Mouse (Mus musculus) small intestine, adult 2 months (tissue): ENCODE data around the gene Rbms3. TPM values are rescaled to one million over a fixed set of nuclear protein-coding genes. Genes with fewer than 3 reads are reported as not detected.

Experiments
- H3K27ac ChIP-seq: fragments of 200-500 bp; 2 replicates; pipeline ENCODE4 v1.5.1; 2012; ENCODE audit warnings: low read depth, low read length, control low read depth, inconsistent platforms; ENCODE audit not compliant: insufficient read depth
- H3K27me3 ChIP-seq: fragments of 200-500 bp; 2 replicates; pipeline ENCODE4 v1.6.1; 2012; ENCODE audit warnings: mild to moderate bottlenecking, moderate library complexity, low read length, inconsistent platforms; ENCODE audit not compliant: control insufficient read depth, insufficient read depth
- H3K36me3 ChIP-seq: fragments of 200-500 bp; 2 replicates; pipeline ENCODE4 v1.6.1; 2012; ENCODE audit warnings: mild to moderate bottlenecking, low read length, control low read depth, inconsistent platforms; ENCODE audit not compliant: control insufficient read depth, insufficient read depth
- H3K4me1 ChIP-seq: fragments of 200-500 bp; 2 replicates; pipeline ENCODE4 v1.6.1; 2012; ENCODE audit warnings: low read length, inconsistent platforms, mixed read lengths; ENCODE audit not compliant: control insufficient read depth, insufficient read depth, insufficient read length
- H3K4me3 ChIP-seq: fragments of 200-500 bp; 2 replicates; pipeline ENCODE4 v1.5.1; 2012; ENCODE audit warnings: low read depth, mild to moderate bottlenecking, control low read depth, inconsistent platforms, low read length, moderate library complexity
- CTCF ChIP-seq: fragments of 200-500 bp; IDR thresholded peaks from 2 replicates; pipeline ENCODE4 v1.5.1; 2012; ENCODE audit warnings: low read depth, mild to moderate bottlenecking, control low read depth, inconsistent platforms, low read length, moderate library complexity, mixed read lengths; ENCODE audit not compliant: insufficient replicate concordance, insufficient read length; ENCODE audit errors: extremely low read depth
- POLR2A ChIP-seq: fragments of 200-500 bp; IDR thresholded peaks from 2 replicates; pipeline ENCODE4 v1.6.1; 2012; ENCODE audit warnings: low read depth, mild to moderate bottlenecking, control low read depth, inconsistent platforms, low read length, moderate library complexity
- WGBS: fragments of 180-500 bp; shearing (Covaris S2); methylation state at CpG from one replicate; pipeline ENCODE4 v1.1.7; 2018; 5-methylcytosine and 5-hydroxymethylcytosine counted together
- polyA plus RNA-seq: library from polyadenylated mRNA; depleted of rRNA; stranded (reverse); fragments of >200 nt; gene quantifications from 2 replicates; pipeline ENCODE4 v1.2.3, GENCODE M21; 2012

The Rbms3 gene
- polyA plus RNA-seq, 1 experiment, result 3.3 TPM

DNA sequence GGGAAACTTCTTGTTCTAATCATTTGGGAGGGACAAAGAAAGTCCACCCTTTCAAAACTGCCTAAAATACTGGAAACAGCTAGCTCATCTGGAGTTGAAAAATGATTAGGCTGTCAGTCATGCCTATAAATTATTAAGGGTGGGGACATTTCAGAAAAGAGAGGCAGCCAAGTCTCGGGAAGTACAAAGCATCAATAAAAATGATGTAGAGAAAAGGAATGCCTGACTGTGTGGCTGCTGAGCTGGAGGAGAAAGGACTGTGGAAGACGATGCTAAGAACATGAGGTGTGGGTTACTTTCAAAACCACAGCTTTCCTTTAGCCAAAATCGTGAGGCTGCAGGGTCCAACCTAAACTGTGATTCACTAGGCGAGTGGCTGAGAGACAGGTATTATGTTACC, 1037.2 kb downstream of the Rbms3 start:
- 81% methylated on average over 4 of the region's 4 CpGs for WGBS
- Histone ChIP-seq H3K27ac (no peak overlapping the region), H3K4me3 (no peak overlapping the region), H3K4me1 (no peaks in the 10 kb centered on the region), H3K36me3 (no peaks in the 10 kb centered on the region), H3K27me3 (no peaks in the 10 kb centered on the region)
- TF ChIP-seq CTCF, result no peak
- TF ChIP-seq POLR2A, result no peak

DNA sequence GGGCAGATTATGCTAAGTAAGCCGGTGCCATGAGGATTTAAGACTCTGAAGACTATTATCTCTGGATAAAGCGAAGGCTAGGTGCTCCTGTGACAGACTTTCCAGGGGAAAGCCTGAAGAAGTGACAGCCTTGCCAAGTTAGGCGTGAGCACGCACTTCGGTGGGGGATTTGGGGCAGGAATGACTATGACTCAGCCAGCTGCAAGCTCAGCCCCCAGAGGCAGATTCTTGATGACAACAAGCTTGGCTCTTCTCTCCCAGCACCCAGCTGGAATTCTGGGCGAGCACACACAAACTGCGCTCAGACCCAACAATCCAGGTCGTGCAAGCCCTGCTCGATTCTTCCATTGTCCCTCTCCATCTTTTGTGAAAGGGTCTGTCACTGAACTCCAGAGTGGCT, 1038.6 kb downstream of the Rbms3 start:
- Histone ChIP-seq H3K4me3 (no peak overlapping the region), H3K36me3 (no peaks in the 10 kb centered on the region), H3K27me3 (no peaks in the 10 kb centered on the region), H3K27ac (no peak overlapping the region), H3K4me1 (no peaks in the 10 kb centered on the region)
- TF ChIP-seq CTCF, result no peak
- TF ChIP-seq POLR2A, result no peak
- 80% methylated on average over 9 of the region's 9 CpGs for WGBS

DNA sequence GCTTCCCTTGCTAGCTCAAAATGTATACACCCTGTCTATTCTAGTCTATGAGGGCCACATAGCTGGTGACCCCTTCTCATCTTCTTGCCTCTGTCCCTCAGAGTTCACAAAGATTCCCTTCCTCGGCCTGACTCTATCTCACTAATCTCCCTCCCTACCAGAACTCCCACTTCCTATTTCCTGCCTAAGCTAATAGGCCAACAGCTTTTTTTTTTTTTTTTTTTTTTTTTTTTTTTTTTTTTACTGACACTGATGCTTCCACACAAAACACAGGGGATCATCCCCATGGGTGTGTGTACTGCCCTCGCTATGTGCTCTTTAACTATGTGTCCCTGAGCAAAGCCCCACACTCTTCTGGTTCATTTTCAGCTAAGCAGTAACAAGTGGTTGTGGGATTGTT, 1060.0 kb downstream of the Rbms3 start:
- 63% methylated on average over 2 of the region's 2 CpGs for WGBS
- H3K4me1 ChIP-seq, result no peaks in the 10 kb centered on the region
- H3K4me3 ChIP-seq, result no peak overlapping the region
- no peak overlapping the region for H3K27ac ChIP-seq
- H3K36me3 ChIP-seq, result no peaks in the 10 kb centered on the region
- TF ChIP-seq POLR2A (no peak), CTCF (no peak)
- H3K27me3 ChIP-seq, result no peaks in the 10 kb centered on the region

- no peak for TF ChIP-seq CTCF
- TF ChIP-seq POLR2A, result no peak
- Histone ChIP-seq H3K4me3 (no peak overlapping the region), H3K27me3 (no peaks in the 10 kb centered on the region), H3K27ac (no peak overlapping the region), H3K36me3 (no peaks in the 10 kb centered on the region), H3K4me1 (no peaks in the 10 kb centered on the region)
- 84% methylated on average over 7 of the region's 7 CpGs for WGBS
Measured at GRCm38 (mm10) chr9:116566711-116567110, 1063.0 kb downstream of the Rbms3 start.

DNA sequence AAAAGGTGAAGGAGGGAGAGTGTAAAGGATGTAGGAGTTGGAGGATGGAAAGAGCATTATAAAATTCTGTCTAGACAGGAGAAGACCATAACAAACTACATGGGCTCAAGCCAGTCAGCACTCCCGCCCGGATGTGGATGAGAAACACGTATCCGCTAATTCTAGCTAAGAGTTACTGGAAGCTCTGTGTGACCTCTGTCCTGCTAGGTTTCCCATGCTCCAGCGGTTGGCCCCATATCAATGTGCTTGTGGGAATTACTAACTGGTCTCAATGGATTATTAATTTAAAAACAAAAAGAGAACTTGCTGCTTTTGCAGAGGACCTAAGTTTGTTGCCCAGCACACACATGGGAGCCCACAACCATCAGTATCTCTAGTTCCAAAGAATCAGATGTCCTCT, 1071.9 kb downstream of the Rbms3 start:
- Histone ChIP-seq H3K4me3 (no peak overlapping the region), H3K4me1 (no peaks in the 10 kb centered on the region), H3K27ac (no peak overlapping the region), H3K27me3 (no peaks in the 10 kb centered on the region), H3K36me3 (no peaks in the 10 kb centered on the region)
- WGBS, result 80% methylated on average over 5 of the region's 5 CpGs
- TF ChIP-seq CTCF, result no peak
- TF ChIP-seq POLR2A, result no peak

- H3K27ac ChIP-seq, result no peak overlapping the region
Measured at GRCm38 (mm10) chr9:116556641-116557040, 1073.1 kb downstream of the Rbms3 start.

GRCm38 (mm10) chr9:116553181-116553580, 1076.5 kb downstream of the Rbms3 start:
- no peaks in the 10 kb centered on the region for H3K27me3 ChIP-seq
- no peak for TF ChIP-seq CTCF
- no peak for TF ChIP-seq POLR2A
- H3K4me3 ChIP-seq, result no peak overlapping the region
- no peak overlapping the region for H3K27ac ChIP-seq
- no peaks in the 10 kb centered on the region for H3K4me1 ChIP-seq
- no peaks in the 10 kb centered on the region for H3K36me3 ChIP-seq
- 73% methylated on average over 3 of the region's 3 CpGs for WGBS

More at GRCm38 (mm10) chr9:116556641-116557040, 1073.1 kb downstream of the Rbms3 start:
- TF ChIP-seq POLR2A (no peak), CTCF (no peak)
- no peak overlapping the region for H3K4me3 ChIP-seq
- no peaks in the 10 kb centered on the region for H3K27me3 ChIP-seq
- WGBS, result 56% methylated on average over 8 of the region's 8 CpGs
- no peaks in the 10 kb centered on the region for H3K36me3 ChIP-seq
- H3K4me1 ChIP-seq, result no peaks in the 10 kb centered on the region

- Histone ChIP-seq H3K27me3 (no peaks in the 10 kb centered on the region), H3K4me1 (no peaks in the 10 kb centered on the region), H3K27ac (no peak overlapping the region), H3K36me3 (no peaks in the 10 kb centered on the region), H3K4me3 (no peak overlapping the region)
- 85% methylated on average over 4 of the region's 4 CpGs for WGBS
- no peak for TF ChIP-seq POLR2A
Measured at GRCm38 (mm10) chr9:116546156-116546555, 1083.6 kb downstream of the Rbms3 start.
